Mouse (Mus musculus) gastrocnemius, postnatal 14 days (tissue): ENCODE measurements at regions not wholly inside any gene's neighbourhood (a gene's known extent, or its start where the extent isn't known, plus 50 kb on each side); places are given as distances from the start of the nearest gene placed in this dataset.
"Not testable (repeated sequence)": the region's sequence is repeated elsewhere in the genome, so short reads cannot be mapped to it uniquely, and the experiment has no call there.

Experiments used
- DNase-seq: peaks from one replicate; pipeline ENCODE4 v3.0.0; 2021; ENCODE audit warnings: mixed read lengths
- intact Hi-C: fragments of 180-260 bp; cut with DNase I; formaldehyde crosslinking; loops from one replicate; pipeline ENCODE4 v1.15.1; 2025; ENCODE audit warnings: low total_unique reads

- intact Hi-C loops, DNase-seq: not testable (repeated sequence)
Measured at GRCm38 (mm10) chr12:80055894-80056293, 56.9 kb downstream of the Zfp36l1 start.

GRCm38 (mm10) chr12:80055394-80055793 lies 57.4 kb downstream of the Zfp36l1 start:
- no peak for DNase-seq
- intact Hi-C loops, result no loop called here

DNA sequence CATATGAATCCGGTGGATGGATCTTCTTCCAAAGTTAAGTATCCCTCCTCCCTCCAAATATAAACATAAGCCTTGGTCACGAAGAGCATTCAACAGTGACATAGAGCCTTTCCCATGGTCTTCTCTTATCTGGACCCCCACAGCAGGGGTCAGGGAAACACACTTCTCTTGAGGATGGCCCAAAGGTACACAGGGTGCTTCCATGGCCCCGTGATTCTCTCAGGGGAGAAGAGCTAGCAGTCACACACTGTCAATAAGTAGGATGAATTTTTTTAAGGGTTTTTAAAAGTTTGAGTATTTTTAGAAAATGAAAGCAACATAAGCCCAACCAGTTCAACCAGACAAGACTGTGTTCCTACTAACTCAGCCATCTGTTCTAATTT lies 58.2 kb downstream of the Zfp36l1 start:
- intact Hi-C loops, result no loop called here
- DNase-seq, result no peak

DNA sequence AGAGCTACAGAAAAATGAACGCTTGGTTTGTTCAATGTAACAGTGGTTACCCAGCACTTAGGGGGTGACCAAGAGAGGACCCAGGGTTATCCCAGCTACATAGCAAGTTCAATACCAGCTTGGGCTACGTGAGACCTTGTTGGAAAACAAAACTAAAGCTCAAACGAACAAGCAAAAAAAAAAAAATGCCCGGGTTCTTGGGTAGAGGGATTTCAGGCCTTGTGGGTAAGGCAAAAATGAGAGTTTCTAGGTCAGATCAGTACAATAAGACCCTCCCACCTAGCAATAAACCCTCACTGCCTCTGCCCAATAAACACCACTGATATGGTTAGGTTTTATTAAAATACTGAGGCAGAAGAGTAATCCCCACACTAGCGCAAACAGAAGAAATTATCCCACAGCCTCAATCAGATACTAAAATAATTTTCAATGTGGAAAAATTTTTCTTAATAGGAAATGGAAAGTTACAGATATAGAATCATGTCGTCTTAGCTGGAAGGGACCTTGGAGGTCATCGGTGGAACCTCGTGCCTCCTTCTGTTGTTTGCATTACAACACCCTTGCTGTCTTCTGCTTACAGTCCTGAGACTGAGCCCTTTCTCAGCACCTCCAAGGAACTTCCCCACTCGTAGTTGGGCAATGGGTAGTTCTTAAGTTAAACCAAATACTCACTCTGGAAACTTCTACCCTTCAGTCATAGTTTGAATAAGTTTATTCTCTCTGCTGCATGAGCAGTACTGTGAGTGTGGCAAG lies 58.7 kb downstream of the Zfp36l1 start:
- intact Hi-C loops, result no loop called here
- no peak for DNase-seq

GRCm38 (mm10) chr12:80048215-80048979 lies 64.4 kb downstream of the Zfp36l1 start:
- no peak for DNase-seq
- intact Hi-C loops, result no loop called here

DNA sequence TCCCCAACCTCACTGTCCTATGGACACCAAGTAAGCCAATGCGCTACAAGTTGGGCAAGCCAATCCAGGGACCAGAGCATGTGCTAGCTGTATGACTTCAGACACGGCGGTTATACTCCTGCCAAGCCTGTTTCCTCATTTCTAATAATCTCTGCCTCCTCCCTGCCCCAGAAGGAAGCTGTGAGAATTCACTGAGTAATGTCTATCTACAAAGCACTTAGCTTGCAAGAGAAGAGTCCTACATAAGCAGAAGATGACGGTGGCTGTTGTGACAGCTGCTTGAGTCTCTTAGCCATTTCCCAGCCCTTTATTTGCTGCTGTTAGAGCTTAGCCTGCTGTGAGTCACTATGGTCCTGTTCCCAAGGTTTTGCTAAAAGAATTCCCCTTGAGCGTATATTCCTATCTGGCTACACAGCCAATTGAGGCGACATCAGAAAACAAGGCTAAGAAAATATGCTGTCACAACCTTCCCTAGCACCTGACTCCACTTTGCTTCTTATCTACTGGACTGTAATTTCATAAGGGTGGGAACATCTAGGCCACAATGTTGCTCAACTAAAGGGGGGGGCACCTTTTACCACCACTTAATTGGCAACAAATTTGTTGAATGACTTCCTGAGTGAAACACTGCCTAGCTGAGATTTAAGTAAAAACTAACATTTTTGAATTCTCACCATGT lies 66.0 kb downstream of the Zfp36l1 start:
- intact Hi-C loops, result no loop called here
- no peak for DNase-seq

DNA sequence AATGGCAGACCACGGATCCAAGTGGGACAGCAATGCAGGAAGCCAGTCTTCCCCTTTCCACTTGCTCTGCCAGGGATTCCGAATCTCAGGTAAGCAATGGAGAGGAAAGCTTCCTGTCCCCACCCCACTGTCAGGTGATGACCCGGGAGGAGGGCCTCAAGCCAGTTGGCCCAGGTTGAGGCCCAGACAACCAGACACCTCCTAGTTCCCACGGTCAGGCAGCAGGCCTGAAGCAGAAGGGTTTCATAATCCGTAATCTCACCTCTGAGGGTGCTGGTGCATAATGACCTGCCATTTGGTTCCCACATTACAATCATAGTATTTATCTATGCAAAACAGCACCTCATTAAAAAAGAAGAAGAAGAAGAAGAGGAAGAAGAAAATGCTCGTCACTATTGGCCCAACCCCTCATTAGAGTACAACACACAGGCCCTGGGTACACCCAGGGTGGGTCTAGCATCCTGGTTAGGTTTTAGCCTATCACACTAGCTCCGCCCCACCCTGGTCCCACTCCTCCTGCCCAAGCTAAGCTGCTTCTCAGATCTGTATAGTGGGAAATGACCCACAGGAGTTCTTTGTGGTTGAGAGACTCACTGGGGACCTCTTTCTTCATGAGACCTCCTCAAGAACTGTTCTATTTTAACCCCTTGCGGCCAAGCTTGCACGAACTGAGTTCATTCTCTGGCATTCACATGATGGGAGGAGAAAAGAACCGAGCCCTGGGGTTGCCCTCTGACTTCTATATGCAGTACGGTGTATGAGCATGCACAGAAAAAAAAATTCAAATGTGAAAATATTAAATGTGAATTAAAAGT lies 71.1 kb downstream of the Zfp36l1 start:
- intact Hi-C loops, result no loop called here
- peak; percentile 36 for DNase-seq

DNA sequence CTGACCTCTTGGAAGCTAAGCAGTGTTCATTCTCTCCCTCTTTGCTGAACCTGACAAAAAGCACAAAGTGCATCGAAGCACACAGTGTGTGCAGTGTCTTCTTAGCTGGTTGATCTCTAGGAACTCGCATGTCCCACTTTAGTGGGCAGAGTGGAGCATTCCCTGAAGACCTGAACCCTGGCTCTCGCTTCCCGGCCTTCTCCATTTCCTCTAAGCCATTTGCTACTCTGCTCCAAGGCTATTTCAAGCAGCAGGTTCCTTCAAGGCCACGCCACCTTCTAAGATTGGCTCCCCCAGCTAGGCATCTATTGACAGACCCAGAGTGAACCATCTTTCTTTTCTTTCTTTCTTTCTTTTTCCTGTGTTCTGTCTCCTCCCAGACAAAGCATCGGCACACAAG lies 71.8 kb downstream of the Zfp36l1 start:
- no peak for DNase-seq

DNA sequence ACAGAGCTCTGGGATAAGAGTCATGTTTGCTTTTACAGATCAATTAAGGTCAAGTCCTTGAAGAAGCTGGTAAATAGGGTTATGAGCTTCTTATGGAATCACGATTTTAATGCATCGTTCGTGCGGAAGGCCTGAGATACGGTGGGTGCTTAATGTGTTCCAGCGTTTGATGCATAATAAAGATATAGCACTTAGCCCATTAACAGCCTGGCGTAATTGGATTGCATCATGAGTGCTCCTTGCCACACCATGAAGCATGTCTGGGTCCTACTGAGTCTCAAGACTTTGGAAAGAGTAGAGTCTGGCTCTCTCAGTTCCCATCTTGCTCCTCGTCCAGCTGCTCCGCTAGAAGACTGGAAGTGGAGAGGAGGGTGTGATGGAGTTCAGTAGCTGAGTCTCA lies 72.6 kb downstream of the Zfp36l1 start:
- intact Hi-C loops, result no loop called here
- DNase-seq, result no peak

More for the DNA sequence above, 71.8 kb downstream of the Zfp36l1 start:
- intact Hi-C loops, result no loop called here

- DNase-seq, result no peak
- intact Hi-C loops, result no loop called here
Measured at GRCm38 (mm10) chr12:80039150-80039549, 73.7 kb downstream of the Zfp36l1 start.

- no peak for DNase-seq
- intact Hi-C loops, result no loop called here
Measured at GRCm38 (mm10) chr12:80035500-80036271, 77.1 kb downstream of the Zfp36l1 start.

- intact Hi-C loops, result no loop called here
- DNase-seq, result no peak
Measured at GRCm38 (mm10) chr12:80034963-80035411, 77.8 kb downstream of the Zfp36l1 start.

- intact Hi-C loops, result no loop called here
Measured at GRCm38 (mm10) chr12:80034100-80034499, 78.7 kb downstream of the Zfp36l1 start.

GRCm38 (mm10) chr12:80032520-80032919 lies 80.3 kb downstream of the Zfp36l1 start:
- intact Hi-C loops, result no loop called here

More at GRCm38 (mm10) chr12:80034100-80034499, 78.7 kb downstream of the Zfp36l1 start:
- DNase-seq, result peak; percentile 32

DNA sequence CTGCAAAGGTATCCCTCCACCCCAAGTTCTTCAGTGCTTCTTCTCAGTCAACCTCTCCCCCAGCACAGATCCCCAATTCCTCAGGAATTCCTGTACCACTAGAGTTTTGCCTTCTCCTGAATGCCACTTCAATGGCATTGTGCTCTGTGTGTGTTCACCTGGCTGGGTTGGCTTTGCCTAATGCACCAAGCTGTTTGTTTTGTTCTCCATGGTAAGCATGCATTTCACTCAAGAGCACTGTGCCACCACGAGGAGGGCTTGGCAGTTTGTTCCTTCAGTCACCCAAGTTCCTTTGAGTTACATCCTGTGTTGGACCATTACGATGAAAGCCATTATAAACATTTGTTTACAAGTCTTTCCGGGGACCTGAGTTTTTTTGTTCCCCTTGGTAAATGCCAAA lies 84.5 kb downstream of the Zfp36l1 start:
- intact Hi-C loops, result loop anchor here (10.0 kb wide), 1 partner anchor 66 kb away; no protein-coding TSS in a partner anchor
- DNase-seq, result no peak

More at GRCm38 (mm10) chr12:80032520-80032919, 80.3 kb downstream of the Zfp36l1 start:
- DNase-seq, result no peak

DNA sequence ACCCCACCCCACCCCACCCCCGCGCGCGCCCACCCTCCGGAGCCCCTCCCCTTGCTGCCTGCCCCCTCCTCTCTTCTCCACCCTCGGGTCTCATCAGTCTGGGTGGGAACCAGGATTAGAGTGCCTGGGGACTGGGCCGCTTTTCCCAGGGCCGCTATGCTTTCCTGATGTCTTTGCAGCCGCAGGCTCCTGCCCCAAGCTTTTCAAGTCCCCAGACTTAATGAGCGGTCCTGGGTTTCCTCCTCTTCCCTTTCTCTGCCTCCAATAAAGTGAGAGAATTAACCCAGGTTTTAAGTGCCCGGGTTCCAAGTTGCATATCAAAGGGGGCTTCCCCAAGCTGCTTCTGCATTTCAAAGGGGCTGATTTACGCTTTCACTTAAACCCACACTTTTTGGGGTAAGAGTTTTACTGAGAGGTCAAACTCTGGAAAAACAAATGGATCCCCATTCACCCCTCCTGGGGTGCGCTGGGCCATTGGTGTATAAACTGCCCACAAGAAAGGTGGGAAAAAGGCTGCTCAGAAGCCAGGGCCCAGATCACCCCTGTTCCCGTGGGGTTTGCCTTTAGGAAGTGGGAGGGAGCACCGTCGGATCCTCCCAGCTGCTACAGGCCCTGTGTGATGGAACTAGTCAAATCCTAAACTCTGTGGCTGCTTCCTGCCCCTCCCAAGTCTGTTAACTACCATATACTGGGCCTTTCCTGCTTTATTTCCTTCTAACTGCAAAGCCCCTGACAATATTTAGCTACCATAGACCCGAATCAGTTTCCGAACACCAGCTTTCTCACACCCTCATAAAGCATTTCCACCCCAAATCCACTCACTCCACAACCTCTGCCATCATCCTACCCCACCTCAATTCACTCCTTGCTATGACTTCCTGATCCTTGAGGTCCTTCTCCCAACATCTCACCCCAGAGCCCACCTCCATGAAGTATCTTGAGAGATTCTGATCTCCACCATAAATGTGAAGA lies 89.4 kb downstream of the Zfp36l1 start:
- DNase-seq, result no peak
- intact Hi-C loops, result loop anchor here (10.0 kb wide), 1 partner anchor 71 kb away; no protein-coding TSS in a partner anchor
